Mouse (Mus musculus): ENCODE measurements around the gene Slk. TPM values are rescaled to one million over a fixed set of nuclear protein-coding genes. Genes with fewer than 3 reads are reported as not detected.

The Slk gene
- polyA plus RNA-seq, 1 experiment from 2014 or later, result 4.6 TPM

GRCm38 (mm10) chr19:47585772-47586171 is 6.3 kb downstream of the Slk start:
- Histone ChIP-seq H3K9me3 (replicated peaks; ENCODE audit: control insufficient read depth, low read length) (no peaks in the 10 kb centered on the region), H3K4me3 (ENCODE audit: low read depth, low read length) (no peak overlapping the region), H3K27ac (ENCODE audit: low read length) (no peak overlapping the region), H3K9ac (ENCODE audit: low read depth, low read length) (no peak overlapping the region), H3K27me3 (ENCODE audit: control insufficient read depth, insufficient read depth, low read depth, low read length) (no peaks in the 10 kb centered on the region), H3K36me3 (ENCODE audit: control insufficient read depth, insufficient read depth) (no peaks in the 10 kb centered on the region), H3K4me2 (ENCODE audit: low read depth, low read length) (no peak overlapping the region), H3K4me1 (ENCODE audit: control insufficient read depth, low read depth, low read length) (peaks cover 17% of the 10 kb centered on the region)
- ATAC-seq (ENCODE audit: low read depth), result no peak
- 83% methylated on average over 1 of the region's 1 CpGs for WGBS (ENCODE audit: insufficient replicate concordance)

GRCm38 (mm10) chr19:47587009-47587408 is 7.5 kb downstream of the Slk start:
- no peaks in the 10 kb centered on the region for H3K9me3 ChIP-seq (replicated peaks; ENCODE audit: control insufficient read depth, low read length)
- H3K4me3 ChIP-seq (ENCODE audit: low read depth, low read length), result no peak overlapping the region
- H3K4me2 ChIP-seq (ENCODE audit: low read depth, low read length), result no peak overlapping the region
- peak overlapping the region; percentile 11; the same call in 1 of the 2 replicates for H3K9ac ChIP-seq (ENCODE audit: low read depth, low read length)
- WGBS (ENCODE audit: insufficient replicate concordance), result 88% methylated on average over 1 of the region's 1 CpGs
- no peak for ATAC-seq (ENCODE audit: low read depth)
- peaks cover 8% of the 10 kb centered on the region for H3K4me1 ChIP-seq (ENCODE audit: control insufficient read depth, low read depth, low read length)
- no peaks in the 10 kb centered on the region for H3K27me3 ChIP-seq (ENCODE audit: control insufficient read depth, insufficient read depth, low read depth, low read length)
- H3K36me3 ChIP-seq (ENCODE audit: control insufficient read depth, insufficient read depth), result no peaks in the 10 kb centered on the region
- H3K27ac ChIP-seq (ENCODE audit: low read length), result no peak overlapping the region

GRCm38 (mm10) chr19:47608513-47608912 is 29.0 kb downstream of the Slk start:
- WGBS (ENCODE audit: insufficient replicate concordance), result 44% methylated on average over 3 of the region's 3 CpGs
- H3K27ac ChIP-seq (ENCODE audit: low read length), result no peak overlapping the region
- H3K9ac ChIP-seq (ENCODE audit: low read depth, low read length), result no peak overlapping the region
- no peaks in the 10 kb centered on the region for H3K4me1 ChIP-seq (ENCODE audit: control insufficient read depth, low read depth, low read length)
- no peak for ATAC-seq (ENCODE audit: low read depth)
- no peaks in the 10 kb centered on the region for H3K27me3 ChIP-seq (ENCODE audit: control insufficient read depth, insufficient read depth, low read depth, low read length)
- H3K36me3 ChIP-seq (ENCODE audit: control insufficient read depth, insufficient read depth), result peaks cover 7% of the 10 kb centered on the region
- H3K9me3 ChIP-seq (replicated peaks; ENCODE audit: control insufficient read depth, low read length), result no peaks in the 10 kb centered on the region
- H3K4me3 ChIP-seq (ENCODE audit: low read depth, low read length), result no peak overlapping the region
- no peak overlapping the region for H3K4me2 ChIP-seq (ENCODE audit: low read depth, low read length)

- Histone ChIP-seq H3K27ac (ENCODE audit: low read length) (no peak overlapping the region), H3K27me3 (ENCODE audit: control insufficient read depth, insufficient read depth, low read depth, low read length) (no peaks in the 10 kb centered on the region), H3K9ac (ENCODE audit: low read depth, low read length) (no peak overlapping the region), H3K9me3 (replicated peaks; ENCODE audit: control insufficient read depth, low read length) (no peaks in the 10 kb centered on the region), H3K36me3 (ENCODE audit: control insufficient read depth, insufficient read depth) (peaks cover 25% of the 10 kb centered on the region), H3K4me2 (ENCODE audit: low read depth, low read length) (no peak overlapping the region), H3K4me1 (ENCODE audit: control insufficient read depth, low read depth, low read length) (no peaks in the 10 kb centered on the region), H3K4me3 (ENCODE audit: low read depth, low read length) (no peak overlapping the region)
- no peak for ATAC-seq (ENCODE audit: low read depth)
- 59% methylated on average over 7 of the region's 7 CpGs for WGBS (ENCODE audit: insufficient replicate concordance)
These were observed 34.0 kb downstream of the Slk start for GRCm38 (mm10) chr19:47613442-47613841.

- Histone ChIP-seq H3K4me1 (ENCODE audit: control insufficient read depth, low read depth, low read length) (no peaks in the 10 kb centered on the region), H3K4me2 (ENCODE audit: low read depth, low read length) (no peak overlapping the region), H3K4me3 (ENCODE audit: low read depth, low read length) (no peak overlapping the region), H3K36me3 (ENCODE audit: control insufficient read depth, insufficient read depth) (peaks cover 43% of the 10 kb centered on the region), H3K27me3 (ENCODE audit: control insufficient read depth, insufficient read depth, low read depth, low read length) (no peaks in the 10 kb centered on the region), H3K27ac (ENCODE audit: low read length) (no peak overlapping the region), H3K9me3 (replicated peaks; ENCODE audit: control insufficient read depth, low read length) (no peaks in the 10 kb centered on the region), H3K9ac (ENCODE audit: low read depth, low read length) (no peak overlapping the region)
- WGBS (ENCODE audit: insufficient replicate concordance), result 83% methylated on average over 8 of the region's 8 CpGs
- no peak for ATAC-seq (ENCODE audit: low read depth)
These were observed 42.0 kb downstream of the Slk start for GRCm38 (mm10) chr19:47621478-47621877.

- no peak overlapping the region for H3K4me2 ChIP-seq (ENCODE audit: low read depth, low read length)
- H3K4me1 ChIP-seq (ENCODE audit: control insufficient read depth, low read depth, low read length), result no peaks in the 10 kb centered on the region
- no peaks in the 10 kb centered on the region for H3K27me3 ChIP-seq (ENCODE audit: control insufficient read depth, insufficient read depth, low read depth, low read length)
- 82% methylated on average over 10 of the region's 10 CpGs for WGBS (ENCODE audit: insufficient replicate concordance)
- H3K9ac ChIP-seq (ENCODE audit: low read depth, low read length), result no peak overlapping the region
- H3K9me3 ChIP-seq (replicated peaks; ENCODE audit: control insufficient read depth, low read length), result no peaks in the 10 kb centered on the region
- ATAC-seq (ENCODE audit: low read depth), result no peak
- no peak overlapping the region for H3K27ac ChIP-seq (ENCODE audit: low read length)
- H3K36me3 ChIP-seq (ENCODE audit: control insufficient read depth, insufficient read depth), result peaks cover 28% of the 10 kb centered on the region
- H3K4me3 ChIP-seq (ENCODE audit: low read depth, low read length), result no peak overlapping the region
These were observed 45.6 kb downstream of the Slk start for GRCm38 (mm10) chr19:47624940-47625711.

- no peaks in the 10 kb centered on the region for H3K4me1 ChIP-seq (ENCODE audit: control insufficient read depth, low read depth, low read length)
- WGBS (ENCODE audit: insufficient replicate concordance), result 90% methylated on average over 10 of the region's 10 CpGs
- ATAC-seq (ENCODE audit: low read depth), result no peak
- H3K9me3 ChIP-seq (replicated peaks; ENCODE audit: control insufficient read depth, low read length), result no peaks in the 10 kb centered on the region
- peaks cover 24% of the 10 kb centered on the region for H3K36me3 ChIP-seq (ENCODE audit: control insufficient read depth, insufficient read depth)
- no peak overlapping the region for H3K4me3 ChIP-seq (ENCODE audit: low read depth, low read length)
- H3K27me3 ChIP-seq (ENCODE audit: control insufficient read depth, insufficient read depth, low read depth, low read length), result no peaks in the 10 kb centered on the region
- H3K27ac ChIP-seq (ENCODE audit: low read length), result no peak overlapping the region
- H3K4me2 ChIP-seq (ENCODE audit: low read depth, low read length), result no peak overlapping the region
- H3K9ac ChIP-seq (ENCODE audit: low read depth, low read length), result no peak overlapping the region
These were observed 48.0 kb downstream of the Slk start for GRCm38 (mm10) chr19:47627450-47627849.

- H3K27ac ChIP-seq (ENCODE audit: low read length), result no peak overlapping the region
- WGBS (ENCODE audit: insufficient replicate concordance), result 78% methylated on average over 5 of the region's 5 CpGs
- H3K4me1 ChIP-seq (ENCODE audit: control insufficient read depth, low read depth, low read length), result no peaks in the 10 kb centered on the region
- ATAC-seq (ENCODE audit: low read depth), result no peak
- no peaks in the 10 kb centered on the region for H3K27me3 ChIP-seq (ENCODE audit: control insufficient read depth, insufficient read depth, low read depth, low read length)
- no peak overlapping the region for H3K9ac ChIP-seq (ENCODE audit: low read depth, low read length)
- no peak overlapping the region for H3K4me3 ChIP-seq (ENCODE audit: low read depth, low read length)
- peaks cover 14% of the 10 kb centered on the region for H3K36me3 ChIP-seq (ENCODE audit: control insufficient read depth, insufficient read depth)
- no peaks in the 10 kb centered on the region for H3K9me3 ChIP-seq (replicated peaks; ENCODE audit: control insufficient read depth, low read length)
- no peak overlapping the region for H3K4me2 ChIP-seq (ENCODE audit: low read depth, low read length)
These were observed 49.6 kb downstream of the Slk start for GRCm38 (mm10) chr19:47629068-47629467.

GRCm38 (mm10) chr19:47630381-47630780 is 50.9 kb downstream of the Slk start:
- Histone ChIP-seq H3K9ac (ENCODE audit: low read depth, low read length) (no peak overlapping the region), H3K27ac (ENCODE audit: low read length) (no peak overlapping the region), H3K9me3 (replicated peaks; ENCODE audit: control insufficient read depth, low read length) (no peaks in the 10 kb centered on the region), H3K36me3 (ENCODE audit: control insufficient read depth, insufficient read depth) (peaks cover 9% of the 10 kb centered on the region), H3K27me3 (ENCODE audit: control insufficient read depth, insufficient read depth, low read depth, low read length) (no peaks in the 10 kb centered on the region), H3K4me2 (ENCODE audit: low read depth, low read length) (no peak overlapping the region), H3K4me3 (ENCODE audit: low read depth, low read length) (no peak overlapping the region), H3K4me1 (ENCODE audit: control insufficient read depth, low read depth, low read length) (no peaks in the 10 kb centered on the region)
- no peak for ATAC-seq (ENCODE audit: low read depth)
- 74% methylated on average over 5 of the region's 5 CpGs for WGBS (ENCODE audit: insufficient replicate concordance)
